Mouse (Mus musculus): ENCODE data around the gene Atg4d.
"Not testable (repeated sequence)": the region's sequence is repeated elsewhere in the genome, so short reads cannot be mapped to it uniquely, and the experiment has no call there.

Atg4d gene

GRCm38 (mm10) chr9:21316696-21317095, 51.6 kb downstream of the Atg4d start:
- Histone ChIP-seq H3K4me1 (replicated peaks; ENCODE audit: low read depth, low read length) (peaks cover 74% of the 10 kb centered on the region), H3K36me3 (ENCODE audit: insufficient read depth, low read length) (no peaks in the 10 kb centered on the region), H3K4me3 (replicated peaks; ENCODE audit: low read length) (no peak overlapping the region), H3K9me3 (ENCODE audit: low read length) (no peaks in the 10 kb centered on the region), H3K27me3 (ENCODE audit: insufficient read depth, low read length) (peaks cover 20% of the 10 kb centered on the region)
- TF ChIP-seq CTCF (conservative IDR thresholded peaks at IDR 0.05; ENCODE audit: low read length), result no peak
- no peak for TF ChIP-seq NANOG (IDR thresholded peaks at IDR 0.05; ENCODE audit: borderline replicate concordance, low read length)
- TF ChIP-seq POU5F1 (IDR thresholded peaks at IDR 0.05; ENCODE audit: borderline replicate concordance, low read length), result no peak

- H3K36me3 ChIP-seq (ENCODE audit: insufficient read depth, low read length), result no peaks in the 10 kb centered on the region
- no peaks in the 10 kb centered on the region for H3K9me3 ChIP-seq (ENCODE audit: low read length)
- peaks cover 75% of the 10 kb centered on the region for H3K4me1 ChIP-seq (replicated peaks; ENCODE audit: low read depth, low read length)
- TF ChIP-seq CTCF (conservative IDR thresholded peaks at IDR 0.05; ENCODE audit: low read length), result no peak
- peaks cover 11% of the 10 kb centered on the region for H3K27me3 ChIP-seq (ENCODE audit: insufficient read depth, low read length)
- H3K4me3 ChIP-seq (replicated peaks; ENCODE audit: low read length), result no peak overlapping the region
Observed at GRCm38 (mm10) chr9:21318792-21319191, 53.7 kb downstream of the Atg4d start.

GRCm38 (mm10) chr9:21319503-21319902, 54.4 kb downstream of the Atg4d start:
- TF ChIP-seq CTCF (conservative IDR thresholded peaks at IDR 0.05; ENCODE audit: low read length) (0 out of 2 replicates have a peak, but pooled peaks have one; percentile 5), POU5F1 (IDR thresholded peaks at IDR 0.05; ENCODE audit: borderline replicate concordance, low read length) (no peak), NANOG (IDR thresholded peaks at IDR 0.05; ENCODE audit: borderline replicate concordance, low read length) (no peak)
- Histone ChIP-seq H3K9me3 (ENCODE audit: low read length) (no peaks in the 10 kb centered on the region), H3K27me3 (ENCODE audit: insufficient read depth, low read length) (peaks cover 11% of the 10 kb centered on the region), H3K4me1 (replicated peaks; ENCODE audit: low read depth, low read length) (peaks cover 76% of the 10 kb centered on the region), H3K4me3 (replicated peaks; ENCODE audit: low read length) (no peak overlapping the region), H3K36me3 (ENCODE audit: insufficient read depth, low read length) (no peaks in the 10 kb centered on the region)

- TF ChIP-seq CTCF (conservative IDR thresholded peaks at IDR 0.05; ENCODE audit: low read length) (no peak), POU5F1 (IDR thresholded peaks at IDR 0.05; ENCODE audit: borderline replicate concordance, low read length) (no peak), NANOG (IDR thresholded peaks at IDR 0.05; ENCODE audit: borderline replicate concordance, low read length) (no peak)
- H3K4me3 ChIP-seq (replicated peaks; ENCODE audit: low read length), result peak overlapping the region; percentile 85
- H3K27me3 ChIP-seq (ENCODE audit: insufficient read depth, low read length), result peaks cover 11% of the 10 kb centered on the region
- no peaks in the 10 kb centered on the region for H3K36me3 ChIP-seq (ENCODE audit: insufficient read depth, low read length)
- H3K9me3 ChIP-seq (ENCODE audit: low read length), result no peaks in the 10 kb centered on the region
- peaks cover 74% of the 10 kb centered on the region for H3K4me1 ChIP-seq (replicated peaks; ENCODE audit: low read depth, low read length)
Observed at GRCm38 (mm10) chr9:21320280-21320618, 55.2 kb downstream of the Atg4d start.

GRCm38 (mm10) chr9:21320619-21321512, 55.8 kb downstream of the Atg4d start, which contains the start of gene Slc44a2:
Gene Slc44a2 (plus strand): TSS chr9:21320698.
- Histone ChIP-seq H3K27me3 (ENCODE audit: insufficient read depth, low read length) (peaks cover 11% of the 10 kb centered on the region), H3K4me1 (replicated peaks; ENCODE audit: low read depth, low read length) (peaks cover 68% of the 10 kb centered on the region)
- TF ChIP-seq CTCF (conservative IDR thresholded peaks at IDR 0.05; ENCODE audit: low read length), result no peak
- TF ChIP-seq NANOG (IDR thresholded peaks at IDR 0.05; ENCODE audit: borderline replicate concordance, low read length), result no peak
- TF ChIP-seq POU5F1 (IDR thresholded peaks at IDR 0.05; ENCODE audit: borderline replicate concordance, low read length), result no peak

GRCm38 (mm10) chr9:21321513-21321835, 56.4 kb downstream of the Atg4d start:
- Histone ChIP-seq H3K9me3 (ENCODE audit: low read length) (no peaks in the 10 kb centered on the region), H3K4me1 (replicated peaks; ENCODE audit: low read depth, low read length) (peaks cover 64% of the 10 kb centered on the region), H3K4me3 (replicated peaks; ENCODE audit: low read length) (peak overlapping the region; percentile 85), H3K27me3 (ENCODE audit: insufficient read depth, low read length) (peaks cover 11% of the 10 kb centered on the region), H3K36me3 (ENCODE audit: insufficient read depth, low read length) (no peaks in the 10 kb centered on the region)
- TF ChIP-seq POU5F1 (IDR thresholded peaks at IDR 0.05; ENCODE audit: borderline replicate concordance, low read length) (no peak), NANOG (IDR thresholded peaks at IDR 0.05; ENCODE audit: borderline replicate concordance, low read length) (no peak), CTCF (conservative IDR thresholded peaks at IDR 0.05; ENCODE audit: low read length) (no peak)

More at GRCm38 (mm10) chr9:21320619-21321512, 55.8 kb downstream of the Atg4d start, which contains the start of gene Slc44a2:
- H3K4me3 ChIP-seq (replicated peaks; ENCODE audit: low read length), result peak within 1 kb of the TSS; percentile 85
- no peaks in the 10 kb centered on the region for H3K9me3 ChIP-seq (ENCODE audit: low read length)
- no peaks in the 10 kb centered on the region for H3K36me3 ChIP-seq (ENCODE audit: insufficient read depth, low read length)

- no peak for TF ChIP-seq POU5F1 (IDR thresholded peaks at IDR 0.05; ENCODE audit: borderline replicate concordance, low read length)
- TF ChIP-seq CTCF (conservative IDR thresholded peaks at IDR 0.05; ENCODE audit: low read length), result no peak
- TF ChIP-seq NANOG (IDR thresholded peaks at IDR 0.05; ENCODE audit: borderline replicate concordance, low read length), result no peak
- H3K4me3 ChIP-seq (replicated peaks; ENCODE audit: low read length), result peak overlapping the region; percentile 85; the same call in 1 of the 2 replicates
- H3K36me3 ChIP-seq (ENCODE audit: insufficient read depth, low read length), result no peaks in the 10 kb centered on the region
- H3K9me3 ChIP-seq (ENCODE audit: low read length), result no peaks in the 10 kb centered on the region
- H3K4me1 ChIP-seq (replicated peaks; ENCODE audit: low read depth, low read length), result peaks cover 60% of the 10 kb centered on the region
- peaks cover 11% of the 10 kb centered on the region for H3K27me3 ChIP-seq (ENCODE audit: insufficient read depth, low read length)
Observed at GRCm38 (mm10) chr9:21322211-21322916, 57.3 kb downstream of the Atg4d start.

- not testable (repeated sequence) for H3K36me3 ChIP-seq (ENCODE audit: insufficient read depth, low read length); H3K4me3 ChIP-seq (replicated peaks; ENCODE audit: low read length); H3K9me3 ChIP-seq (ENCODE audit: low read length)
- Histone ChIP-seq H3K27me3 (ENCODE audit: insufficient read depth, low read length) (peaks cover 11% of the 10 kb centered on the region), H3K4me1 (replicated peaks; ENCODE audit: low read depth, low read length) (peaks cover 63% of the 10 kb centered on the region)
Observed at GRCm38 (mm10) chr9:21322917-21323297, 57.8 kb downstream of the Atg4d start.

All from E14TG2a.4 (cell line).